Mouse (Mus musculus): Measurements from ENCODE around the gene Gm38431.

- TF ChIP-seq CTCF (IDR thresholded peaks at IDR 0.05; ENCODE audit: borderline replicate concordance, control insufficient read depth, extremely low read depth, insufficient read depth, low read length, poor library complexity), result no peak
- TF ChIP-seq POLR2A (IDR thresholded peaks at IDR 0.05; ENCODE audit: control insufficient read depth, extremely low read depth, insufficient read depth, low read length, poor library complexity), result no peak
These were observed 55.1 kb downstream of the Gm38431 start for GRCm38 (mm10) chr9:21036666-21037065.

Measured in thymus, adult 2 months (tissue).